Mouse (Mus musculus): Measurements from ENCODE around the gene Cyp4f39.

Gene Cyp4f39

GRCm38 (mm10) chr17:32452482-32452881 lies at the start of gene Cyp4f39:
Gene Cyp4f39 (plus strand): TSS chr17:32452723.
- no peak for DNase-seq (ENCODE audit: low spot score)

- no peak for DNase-seq (ENCODE audit: low spot score)
Measured at GRCm38 (mm10) chr17:32402779-32403157, 49.8 kb upstream of the Cyp4f39 start.

GRCm38 (mm10) chr17:32403417-32403816 lies 49.1 kb upstream of the Cyp4f39 start, which contains the start of gene Rasal3:
Gene Rasal3 (minus strand): TSS chr17:32403583.
- DNase-seq (ENCODE audit: low spot score): no peak

- no peak for DNase-seq (ENCODE audit: low spot score)
Measured at GRCm38 (mm10) chr17:32411898-32412297, 40.6 kb upstream of the Cyp4f39 start.

- no peak for DNase-seq (ENCODE audit: low spot score)
Measured at GRCm38 (mm10) chr17:32415417-32416020, 37.0 kb upstream of the Cyp4f39 start.

GRCm38 (mm10) chr17:32416771-32417170 lies 35.8 kb upstream of the Cyp4f39 start:
- DNase-seq (ENCODE audit: low spot score): no peak

- DNase-seq (ENCODE audit: low spot score): no peak
Measured at GRCm38 (mm10) chr17:32419989-32420388, 32.5 kb upstream of the Cyp4f39 start.

GRCm38 (mm10) chr17:32420781-32421180 lies 31.7 kb upstream of the Cyp4f39 start:
- no peak for DNase-seq (ENCODE audit: low spot score)

GRCm38 (mm10) chr17:32424034-32424433 lies 28.5 kb upstream of the Cyp4f39 start, which contains the start of gene Pglyrp2:
Gene Pglyrp2 (minus strand): TSS chr17:32424167.
- no peak for DNase-seq (ENCODE audit: low spot score)

- no peak for DNase-seq (ENCODE audit: low spot score)
Measured at GRCm38 (mm10) chr17:32426610-32427009, 25.9 kb upstream of the Cyp4f39 start.

- no peak for DNase-seq (ENCODE audit: low spot score)
Measured at GRCm38 (mm10) chr17:32431972-32432371, 20.6 kb upstream of the Cyp4f39 start.

- no peak for DNase-seq (ENCODE audit: low spot score)
Measured at GRCm38 (mm10) chr17:32434324-32434723, 18.2 kb upstream of the Cyp4f39 start.

- no peak for DNase-seq (ENCODE audit: low spot score)
Measured at GRCm38 (mm10) chr17:32435151-32435550, 17.4 kb upstream of the Cyp4f39 start.

GRCm38 (mm10) chr17:32437106-32437505 lies 15.4 kb upstream of the Cyp4f39 start:
- DNase-seq (ENCODE audit: low spot score): no peak

- no peak for DNase-seq (ENCODE audit: low spot score)
Measured at GRCm38 (mm10) chr17:32443245-32443644, 9.3 kb upstream of the Cyp4f39 start.

GRCm38 (mm10) chr17:32445016-32445415 lies 7.5 kb upstream of the Cyp4f39 start:
- DNase-seq (ENCODE audit: low spot score): no peak

GRCm38 (mm10) chr17:32447195-32447594 lies 5.3 kb upstream of the Cyp4f39 start:
- no peak for DNase-seq (ENCODE audit: low spot score)

- no peak for DNase-seq (ENCODE audit: low spot score)
Measured at GRCm38 (mm10) chr17:32449042-32449441, 3.5 kb upstream of the Cyp4f39 start.

- no peak for DNase-seq (ENCODE audit: low spot score)
Measured at GRCm38 (mm10) chr17:32450844-32451537, 1.5 kb upstream of the Cyp4f39 start.

GRCm38 (mm10) chr17:32454188-32454587 lies 1.7 kb downstream of the Cyp4f39 start:
- no peak for DNase-seq (ENCODE audit: low spot score)

GRCm38 (mm10) chr17:32454997-32455396 lies 2.5 kb downstream of the Cyp4f39 start:
- DNase-seq (ENCODE audit: low spot score): no peak

- DNase-seq (ENCODE audit: low spot score): no peak
Measured at GRCm38 (mm10) chr17:32468494-32468893, 16.0 kb downstream of the Cyp4f39 start.

- DNase-seq (ENCODE audit: low spot score): no peak
Measured at GRCm38 (mm10) chr17:32470795-32471194, 18.3 kb downstream of the Cyp4f39 start.

- peak; percentile 26 for DNase-seq (ENCODE audit: low spot score)
Measured at GRCm38 (mm10) chr17:32472176-32472575, 19.7 kb downstream of the Cyp4f39 start.
